Mouse (Mus musculus) forebrain, embryonic 11.5 days (tissue): ENCODE results near the gene Hgfac. TPM values are rescaled to one million over a fixed set of nuclear protein-coding genes. Genes with fewer than 3 reads are reported as not detected.

Experiments used
- ATAC-seq: fragments of 200-750 bp; cut with Nextera tagmentation; replicated peaks from 2 replicates; pipeline ENCODE4 v1.8.0; 2017; ENCODE audit warnings: moderate TSS enrichment; ENCODE audit not compliant: low FRiP score
- DNase-seq: peaks from one replicate; pipeline ENCODE4 v3.0.0-alpha.2; 2017; ENCODE audit warnings: low spot score
- H3K27ac ChIP-seq: fragments of 300-500 bp; sonication (generic); 2 replicates; pipeline ENCODE4 v1.5.1; 2014; ENCODE audit warnings: low read depth, low read length
- H3K27me3 ChIP-seq: fragments of 300-500 bp; sonication (generic); 2 replicates; pipeline ENCODE4 v1.6.1; 2014; ENCODE audit warnings: mild to moderate bottlenecking, low read length, mixed read lengths; ENCODE audit not compliant: control insufficient read depth, insufficient read depth
- H3K36me3 ChIP-seq: fragments of 300-500 bp; sonication (generic); 2 replicates; pipeline ENCODE4 v1.6.1; 2014; ENCODE audit warnings: mild to moderate bottlenecking, low read length, moderate library complexity, mixed read lengths; ENCODE audit not compliant: control insufficient read depth, insufficient read depth
- H3K4me1 ChIP-seq: fragments of 300-500 bp; sonication (generic); replicated peaks from 2 replicates; pipeline ENCODE4 v1.6.1; 2014; ENCODE audit warnings: low read length, mixed read lengths; ENCODE audit not compliant: control insufficient read depth, insufficient read depth
- H3K4me2 ChIP-seq: fragments of 300-500 bp; sonication (generic); 2 replicates; pipeline ENCODE4 v1.6.1; 2014; ENCODE audit warnings: low read depth, mild to moderate bottlenecking, low read length, moderate library complexity, mixed read lengths; ENCODE audit not compliant: severe bottlenecking
- H3K4me3 ChIP-seq: fragments of 300-500 bp; sonication (generic); 2 replicates; pipeline ENCODE4 v1.5.1; 2014; ENCODE audit warnings: low read depth, low read length
- H3K9ac ChIP-seq: fragments of 300-500 bp; sonication (generic); 2 replicates; pipeline ENCODE4 v1.6.1; 2014; ENCODE audit warnings: low read length
- H3K9me3 ChIP-seq: fragments of 300-500 bp; sonication (generic); 2 replicates; pipeline ENCODE4 v1.6.1; 2016; ENCODE audit warnings: low read length, mixed read lengths; ENCODE audit not compliant: control insufficient read depth
- WGBS: fragments of 180-500 bp; shearing (Covaris S2); extraction: QIAGEN DNeasy Blood & Tissue Kit; methylation state at CpG from one replicate; pipeline ENCODE4 v1.1.7; 2014; 5-methylcytosine and 5-hydroxymethylcytosine counted together
- polyA plus RNA-seq: library from polyadenylated mRNA; unstranded; fragments of >200 nt; fragmentation: Nextera tagmentation; extraction: Ambion mirVana; gene quantifications from 2 replicates; pipeline ENCODE4 v1.2.1, GENCODE M21; 2014

Hgfac gene
- polyA plus RNA-seq, result 0.17 and 0.45 TPM in 2 replicates

GRCm38 (mm10) chr5:35041268-35041829, at the start of gene Hgfac:
Gene Hgfac (plus strand): TSS chr5:35041509.
- Histone ChIP-seq H3K9me3 (no peaks in the 10 kb centered on the region), H3K4me2 (no peak within 1 kb of the TSS), H3K36me3 (no peaks in the 10 kb centered on the region), H3K27me3 (no peaks in the 10 kb centered on the region), H3K4me1 (no peaks in the 10 kb centered on the region), H3K27ac (no peak within 1 kb of the TSS), H3K9ac (no peak within 1 kb of the TSS), H3K4me3 (no peak within 1 kb of the TSS)
- ATAC-seq, result no peak
- no peak for DNase-seq
- whole genome bisulfite sequencing, result 67% methylated on average over 6 of the region's 6 CpGs

DNA sequence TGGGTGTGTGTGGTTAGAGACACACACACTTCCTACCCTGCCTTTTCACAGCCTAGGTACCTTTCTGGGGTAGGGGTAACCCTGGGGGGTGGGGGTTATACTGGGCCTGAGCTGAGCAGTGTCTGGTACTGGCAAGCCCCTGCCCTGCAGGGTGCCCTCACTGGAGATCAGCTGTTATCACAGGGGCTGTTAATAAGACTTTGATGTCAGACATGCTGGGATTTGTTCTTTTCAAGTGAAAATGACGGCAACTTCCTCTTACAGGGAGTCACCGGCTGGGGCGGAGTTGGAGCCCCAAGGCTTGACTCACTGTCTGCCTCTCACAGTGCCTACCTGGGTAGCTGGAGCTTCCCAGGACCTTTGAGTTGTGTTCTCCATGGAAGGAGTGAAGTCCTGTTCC, 42.6 kb upstream of the Hgfac start:
- H3K36me3 ChIP-seq, result no peaks in the 10 kb centered on the region
- DNase-seq, result no peak
- no peaks in the 10 kb centered on the region for H3K27me3 ChIP-seq
- 68% methylated on average over 3 of the region's 3 CpGs for WGBS
- H3K27ac ChIP-seq, result no peak overlapping the region
- no peak for ATAC-seq
- no peak overlapping the region for H3K4me2 ChIP-seq
- no peaks in the 10 kb centered on the region for H3K9me3 ChIP-seq
- no peak overlapping the region for H3K9ac ChIP-seq
- H3K4me1 ChIP-seq, result no peaks in the 10 kb centered on the region
- no peak overlapping the region for H3K4me3 ChIP-seq

GRCm38 (mm10) chr5:34999281-34999680, 42.0 kb upstream of the Hgfac start:
- H3K4me2 ChIP-seq, result no peak overlapping the region
- ATAC-seq (no peak), DNase-seq (no peak)
- no peaks in the 10 kb centered on the region for H3K9me3 ChIP-seq
- H3K27me3 ChIP-seq, result no peaks in the 10 kb centered on the region
- H3K9ac ChIP-seq, result no peak overlapping the region
- H3K36me3 ChIP-seq, result no peaks in the 10 kb centered on the region
- H3K27ac ChIP-seq, result no peak overlapping the region
- WGBS, result 82% methylated on average over 6 of the region's 6 CpGs
- H3K4me3 ChIP-seq, result no peak overlapping the region
- no peaks in the 10 kb centered on the region for H3K4me1 ChIP-seq

DNA sequence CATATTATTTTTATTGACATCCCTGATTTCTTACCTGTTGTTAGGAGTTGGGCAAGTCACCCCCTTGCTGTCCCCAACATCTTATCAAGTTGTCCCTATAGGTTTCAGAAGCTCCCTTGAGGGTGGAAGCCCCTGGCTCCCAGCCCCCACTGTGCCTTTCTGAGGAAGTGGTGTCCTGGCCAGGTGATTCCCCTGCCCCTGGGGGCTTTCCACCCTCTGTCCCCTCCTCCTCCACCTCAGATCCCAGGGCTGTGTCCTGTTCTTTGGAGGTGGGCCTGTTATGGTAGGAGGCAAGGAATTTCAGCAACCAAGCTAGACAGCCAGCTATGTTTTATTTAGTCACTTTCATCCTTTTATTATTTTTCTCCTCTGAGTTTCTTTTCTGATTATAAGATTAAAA, 41.0 kb upstream of the Hgfac start:
- no peaks in the 10 kb centered on the region for H3K36me3 ChIP-seq

GRCm38 (mm10) chr5:35001144-35001543, 40.2 kb upstream of the Hgfac start:
- H3K4me2 ChIP-seq, result no peak overlapping the region
- H3K4me1 ChIP-seq, result no peaks in the 10 kb centered on the region

More for the DNA sequence above, 41.0 kb upstream of the Hgfac start:
- Histone ChIP-seq H3K9ac (no peak overlapping the region), H3K9me3 (no peaks in the 10 kb centered on the region), H3K27me3 (no peaks in the 10 kb centered on the region), H3K27ac (no peak overlapping the region), H3K4me3 (no peak overlapping the region), H3K4me1 (no peaks in the 10 kb centered on the region), H3K4me2 (no peak overlapping the region)
- DNase-seq (no peak), ATAC-seq (no peak)

DNA sequence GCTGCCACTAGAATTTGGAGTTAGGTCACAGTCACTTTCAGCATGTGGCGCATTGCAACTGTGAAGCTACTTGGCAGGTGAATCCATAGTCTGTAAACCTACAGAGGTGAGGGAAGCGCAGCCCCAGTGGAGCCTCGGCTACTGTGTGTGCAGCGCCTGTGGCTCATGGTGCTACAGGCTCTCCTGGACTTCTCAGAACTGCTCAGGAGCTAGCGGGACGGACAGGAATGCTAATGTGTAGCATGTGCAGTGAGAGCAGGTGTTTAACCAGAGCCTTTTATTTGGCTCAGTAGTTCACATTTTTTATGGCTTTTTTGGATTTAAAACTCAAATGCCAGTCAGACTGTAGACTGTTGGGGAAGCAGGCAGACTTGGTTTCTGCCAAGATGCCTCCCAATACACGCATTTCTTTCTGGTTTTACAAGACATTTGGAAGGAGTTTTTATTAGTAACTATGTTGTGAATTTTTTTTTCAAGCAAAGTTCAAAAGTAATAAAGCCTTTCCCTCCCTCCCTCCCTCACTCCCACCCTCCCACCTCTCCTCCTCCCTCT, 37.6 kb upstream of the Hgfac start:
- Histone ChIP-seq H3K36me3 (no peaks in the 10 kb centered on the region), H3K9ac (no peak overlapping the region), H3K4me3 (no peak overlapping the region), H3K4me1 (no peaks in the 10 kb centered on the region), H3K9me3 (no peaks in the 10 kb centered on the region), H3K4me2 (no peak overlapping the region), H3K27ac (no peak overlapping the region), H3K27me3 (no peaks in the 10 kb centered on the region)
- DNase-seq (no peak), ATAC-seq (no peak)
- 87% methylated on average over 7 of the region's 7 CpGs for WGBS

More at GRCm38 (mm10) chr5:35001144-35001543, 40.2 kb upstream of the Hgfac start:
- DNase-seq, result no peak
- Histone ChIP-seq H3K27me3 (no peaks in the 10 kb centered on the region), H3K4me3 (no peak overlapping the region), H3K9me3 (no peaks in the 10 kb centered on the region), H3K36me3 (no peaks in the 10 kb centered on the region), H3K27ac (no peak overlapping the region), H3K9ac (no peak overlapping the region)
- WGBS, result 79% methylated on average over 3 of the region's 3 CpGs
- no peak for ATAC-seq

DNA sequence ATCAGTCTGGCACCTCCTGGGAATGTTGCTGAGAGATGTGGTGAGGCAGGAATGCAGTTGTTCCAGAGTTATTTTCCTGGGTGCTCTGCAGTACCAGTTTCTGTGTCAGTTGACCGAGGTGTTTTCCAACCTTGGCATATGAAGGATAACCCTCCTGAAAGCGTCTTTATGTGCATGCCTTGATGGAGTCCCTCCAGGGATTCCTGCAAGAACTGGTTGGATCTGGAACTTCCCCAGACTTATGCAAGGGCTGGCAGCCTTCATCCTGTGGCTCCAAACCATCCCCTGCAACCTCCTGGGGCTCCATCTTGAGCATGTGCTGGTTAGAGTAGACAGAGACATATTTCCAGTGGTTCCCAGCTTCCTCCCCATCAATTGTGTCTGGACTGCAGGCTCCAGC, 36.5 kb upstream of the Hgfac start:
- Histone ChIP-seq H3K4me1 (no peaks in the 10 kb centered on the region), H3K9ac (no peak overlapping the region), H3K36me3 (no peaks in the 10 kb centered on the region; the same call in 1 of the 2 replicates), H3K4me3 (no peak overlapping the region), H3K9me3 (no peaks in the 10 kb centered on the region), H3K27ac (no peak overlapping the region), H3K27me3 (no peaks in the 10 kb centered on the region), H3K4me2 (no peak overlapping the region)
- 87% methylated on average over 2 of the region's 2 CpGs for WGBS
- DNase-seq (no peak), ATAC-seq (no peak)

- no peak overlapping the region for H3K4me3 ChIP-seq
- H3K4me1 ChIP-seq, result no peaks in the 10 kb centered on the region
- no peak overlapping the region for H3K4me2 ChIP-seq
- WGBS, result 90% methylated on average over 3 of the region's 3 CpGs
- H3K9ac ChIP-seq, result no peak overlapping the region
- no peaks in the 10 kb centered on the region for H3K9me3 ChIP-seq
- ATAC-seq, result no peak
- H3K36me3 ChIP-seq, result no peaks in the 10 kb centered on the region; the same call in 1 of the 2 replicates
- H3K27me3 ChIP-seq, result no peaks in the 10 kb centered on the region
- DNase-seq, result no peak
- H3K27ac ChIP-seq, result no peak overlapping the region
Observed at GRCm38 (mm10) chr5:35005659-35006058, 35.6 kb upstream of the Hgfac start.

GRCm38 (mm10) chr5:35006599-35006998, 34.7 kb upstream of the Hgfac start:
- no peak for ATAC-seq
- H3K27ac ChIP-seq, result no peak overlapping the region
- H3K4me1 ChIP-seq, result no peaks in the 10 kb centered on the region
- no peak overlapping the region for H3K4me2 ChIP-seq
- 83% methylated on average over 2 of the region's 2 CpGs for WGBS
- no peaks in the 10 kb centered on the region for H3K9me3 ChIP-seq
- no peak overlapping the region for H3K9ac ChIP-seq
- no peak for DNase-seq
- no peaks in the 10 kb centered on the region for H3K27me3 ChIP-seq
- H3K4me3 ChIP-seq, result no peak overlapping the region
- H3K36me3 ChIP-seq, result no peaks in the 10 kb centered on the region; the same call in 1 of the 2 replicates
